Comparison of ENCODE assay signal across 13 mouse cellular contexts in the genomic region with DNA sequence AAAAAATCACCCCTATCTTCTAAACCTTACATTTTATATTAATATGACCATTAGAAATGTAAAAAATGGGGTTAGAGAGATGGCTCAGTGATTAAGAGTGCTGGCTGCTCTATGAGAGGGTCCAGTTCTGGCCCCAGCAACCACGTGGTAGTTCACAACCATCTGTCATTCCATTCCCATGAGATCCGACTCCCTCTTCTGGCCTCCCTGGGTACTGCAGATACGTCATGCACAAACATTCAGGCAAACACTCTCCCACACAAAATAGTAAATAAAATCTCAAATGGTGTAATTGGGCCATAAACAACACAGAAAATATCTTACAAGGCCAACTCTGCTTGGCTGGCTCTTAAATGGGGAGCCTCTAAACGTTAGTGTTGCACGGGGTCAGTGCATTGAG.
DNase-seq lines count a peak whose midpoint lies in the region; ATAC-seq and TF ChIP-seq lines count a peak whose summit lies in the region.
"Had no signal": no experiment of that assay in that cellular context is flagged by ENCODE, and none has a peak within 500 bp of the region (broad histone marks: within the 10 kb centered on the region; RNA-seq: fewer than 3 reads in every experiment).

No protein-coding gene starts in this region.

- TF ChIP-seq POLR2A in brain, embryonic 14.5 days (IDR thresholded peaks at IDR 0.05; ENCODE audit: borderline replicate concordance, extremely low read depth, insufficient read depth, insufficient read length, poor library complexity, severe bottlenecking) = no peak

- H3K36me3 ChIP-seq in hindbrain, postnatal 0 days (ENCODE audit: insufficient read depth, low read length) = no peaks in the 10 kb centered on the region
- no peaks in the 10 kb centered on the region for H3K36me3 ChIP-seq in hindbrain, embryonic 12.5 days
- no peaks in the 10 kb centered on the region for H3K36me3 ChIP-seq in lung, embryonic 14.5 days (ENCODE audit: insufficient read depth)
- H3K36me3 ChIP-seq: hindbrain, embryonic 13.5 days; neural tube, embryonic 12.5 days had no signal

- no peak for ATAC-seq in hindbrain, postnatal 0 days
- ATAC-seq in hindbrain, embryonic 12.5 days (ENCODE audit: low FRiP score) = no peak
- ATAC-seq in lung, embryonic 14.5 days (ENCODE audit: insufficient read depth) = no peak

- DNase-seq in hindbrain, postnatal 0 days (ENCODE audit: low spot score) = no peak
- no peak for DNase-seq in lung, embryonic 14.5 days
- DNase-seq in lung, postnatal 36 days = no peak
- peak; percentile 75 for DNase-seq in ES-CJ7 (ENCODE audit: low read depth, low spot score)
- DNase-seq in brain, embryonic 14.5 days (ENCODE audit: low read depth) = no peak
- no peak for DNase-seq in urinary bladder, postnatal 14 days (ENCODE audit: low spot score)
- DNase-seq in ovary, adult 18-20 months (ENCODE audit: low spot score) = no peak
- DNase-seq: adrenal gland, postnatal 10 days; right cerebral cortex, adult 18-20 months had no signal

- H3K4me1 ChIP-seq in hindbrain, postnatal 0 days (ENCODE audit: insufficient read depth, low read length) = no peaks in the 10 kb centered on the region
- H3K4me1 ChIP-seq in hindbrain, embryonic 12.5 days = 0 out of 2 replicates have a peak, but pooled peaks cover 4% of the 10 kb centered on the region
- H3K4me1 ChIP-seq in lung, embryonic 14.5 days (ENCODE audit: insufficient read depth) = no peaks in the 10 kb centered on the region
- H3K4me1 ChIP-seq: neural tube, embryonic 12.5 days had no signal

- H3K4me3 ChIP-seq in hindbrain, postnatal 0 days (ENCODE audit: low read length) = no peak overlapping the region
- H3K4me3 ChIP-seq in hindbrain, embryonic 12.5 days = no peak overlapping the region
- H3K4me3 ChIP-seq in lung, embryonic 14.5 days (ENCODE audit: low read depth, low read length) = no peak overlapping the region
- H3K4me3 ChIP-seq: hindbrain, embryonic 13.5 days; neural tube, embryonic 12.5 days had no signal

- no peak overlapping the region for H3K27ac ChIP-seq in hindbrain, postnatal 0 days
- H3K27ac ChIP-seq in hindbrain, embryonic 12.5 days = no peak overlapping the region
- H3K27ac ChIP-seq in lung, embryonic 14.5 days (ENCODE audit: low read depth) = no peak overlapping the region
- H3K27ac ChIP-seq: hindbrain, embryonic 13.5 days; neural tube, embryonic 12.5 days had no signal

- WGBS in hindbrain, postnatal 0 days = 73% methylated on average over 5 of the region's 5 CpGs
- WGBS in hindbrain, embryonic 12.5 days = 80% methylated on average over 5 of the region's 5 CpGs
- whole genome bisulfite sequencing in lung, embryonic 14.5 days = 69% methylated on average over 5 of the region's 5 CpGs

- no peak overlapping the region for H3K4me2 ChIP-seq in hindbrain, postnatal 0 days (ENCODE audit: low read depth, low read length)
- no peak overlapping the region for H3K4me2 ChIP-seq in hindbrain, embryonic 12.5 days (replicated peaks)
- no peak overlapping the region for H3K4me2 ChIP-seq in lung, embryonic 14.5 days
- H3K4me2 ChIP-seq: hindbrain, embryonic 13.5 days; midbrain, embryonic 11.5 days; neural tube, embryonic 12.5 days had no signal

- H3K9ac ChIP-seq in hindbrain, postnatal 0 days (replicated peaks; ENCODE audit: low read length) = no peak overlapping the region
- no peak overlapping the region for H3K9ac ChIP-seq in hindbrain, embryonic 12.5 days
- H3K9ac ChIP-seq in lung, embryonic 14.5 days = no peak overlapping the region
- H3K9ac ChIP-seq: hindbrain, embryonic 13.5 days; neural tube, embryonic 12.5 days had no signal

- no peaks in the 10 kb centered on the region for H3K9me3 ChIP-seq in hindbrain, postnatal 0 days (ENCODE audit: low read length)
- H3K9me3 ChIP-seq in hindbrain, embryonic 12.5 days (replicated peaks) = no peaks in the 10 kb centered on the region
- no peaks in the 10 kb centered on the region for H3K9me3 ChIP-seq in lung, embryonic 14.5 days (ENCODE audit: low read depth, low read length)
- H3K9me3 ChIP-seq: hindbrain, embryonic 13.5 days; neural tube, embryonic 12.5 days had no signal

- H3K27me3 ChIP-seq in hindbrain, postnatal 0 days (ENCODE audit: insufficient read depth, low read length) = no peaks in the 10 kb centered on the region
- H3K27me3 ChIP-seq in hindbrain, embryonic 12.5 days = no peaks in the 10 kb centered on the region
- H3K27me3 ChIP-seq in lung, embryonic 14.5 days (ENCODE audit: insufficient read depth, low read length) = no peaks in the 10 kb centered on the region
- H3K27me3 ChIP-seq: hindbrain, embryonic 13.5 days; neural tube, embryonic 12.5 days had no signal

- TF ChIP-seq CTCF in hindbrain, postnatal 0 days (IDR thresholded peaks at IDR 0.05; ENCODE audit: low read depth) = peak; percentile 35
- TF ChIP-seq CTCF in lung, embryonic 14.5 days (IDR thresholded peaks at IDR 0.05; ENCODE audit: low read depth) = peak; percentile 41
- TF ChIP-seq CTCF in brain, embryonic 14.5 days (IDR thresholded peaks at IDR 0.05; ENCODE audit: borderline replicate concordance, extremely low read depth, insufficient read depth, insufficient read length) = peak; percentile 22; the same call in 1 of the 2 replicates
